Mouse (Mus musculus): ENCODE data around the gene Snrpf. TPM values are rescaled to one million over a fixed set of nuclear protein-coding genes. Genes with fewer than 3 reads are reported as not detected.

Snrpf gene
- total and polyA plus RNA-seq, 3 experiments, result 144 to 186 (median 184) TPM

GRCm38 (mm10) chr10:93575960-93576359 is 13.5 kb downstream of the Snrpf start:
- Histone ChIP-seq H3K79me2 (replicated peaks; ENCODE audit: control insufficient read depth, extremely low read depth, insufficient read depth, poor library complexity, severe bottlenecking) (no peaks in the 10 kb centered on the region), H3K4me1 (ENCODE audit: control insufficient read depth in 1 of 2, insufficient read depth in 2 of 2) (peaks cover 16 to 23% of the 10 kb centered on the region in 2 experiments), H3K4me3 (replicated peaks in 1 of 3; ENCODE audit: low read depth in 2 of 3, low read length in 2 of 3, poor library complexity in 1 of 3) (no peak overlapping the region), H3K27ac (ENCODE audit: insufficient read depth, low read depth) (no peak overlapping the region), H3K9ac (ENCODE audit: insufficient read depth, low read depth) (peak overlapping the region; percentile 21; the same call in 1 of the 2 replicates), H3K36me3 (replicated peaks in 1 of 2; ENCODE audit: control insufficient read depth in 1 of 2, insufficient read depth in 1 of 2, low read length in 1 of 2) (peaks cover 6 to 57% of the 10 kb centered on the region in 2 experiments), H3K27me3 (replicated peaks) (no peaks in the 10 kb centered on the region), H3K9me3 (replicated peaks; ENCODE audit: low read length) (no peaks in the 10 kb centered on the region), H3K4me2 (ENCODE audit: insufficient read depth, low read depth, poor library complexity, severe bottlenecking) (0 out of 2 replicates have a peak overlapping the region, but pooled peaks have one; percentile 16)
- TF ChIP-seq POLR2AphosphoS2 (IDR thresholded peaks at IDR 0.05; ENCODE audit: low read depth, low read length) (no peak), RAD21 (IDR thresholded peaks at IDR 0.05; ENCODE audit: low read depth, low read length) (no peak), MXI1 (IDR thresholded peaks at IDR 0.05; ENCODE audit: low read depth, low read length) (no peak), USF2 (conservative IDR thresholded peaks at IDR 0.05; ENCODE audit: low read depth, low read length) (no peak), RCOR1 (conservative IDR thresholded peaks at IDR 0.05; ENCODE audit: low read depth, low read length) (no peak), POLR2A (IDR thresholded peaks at IDR 0.05; ENCODE audit: low read depth, low read length) (no peak), NELFE (IDR thresholded peaks at IDR 0.05; ENCODE audit: low read depth, low read length) (no peak), CTCF (conservative IDR thresholded peaks at IDR 0.05 in 1 of 2, IDR thresholded peaks at IDR 0.05 in 1 of 2; ENCODE audit: low read depth in 2 of 2, low read length in 2 of 2) (no peak), CHD2 (IDR thresholded peaks at IDR 0.05; ENCODE audit: low read length) (no peak), IRF4 (IDR thresholded peaks at IDR 0.05; ENCODE audit: low read depth, low read length) (peak; percentile 82), TBP (conservative IDR thresholded peaks at IDR 0.05; ENCODE audit: low read depth, low read length) (no peak), SIN3A (IDR thresholded peaks at IDR 0.05; ENCODE audit: low read length) (no peak), JUN (IDR thresholded peaks at IDR 0.05; ENCODE audit: insufficient read depth, low read depth, low read length) (no peak), ZNF384 (IDR thresholded peaks at IDR 0.05; ENCODE audit: low read depth, low read length) (no peak), TCF12 (IDR thresholded peaks at IDR 0.05; ENCODE audit: low read depth, low read length) (peak; percentile 30; the same call in 1 of the 2 replicates), NRF1 (IDR thresholded peaks at IDR 0.05; ENCODE audit: low read depth, low read length) (no peak), ETS1 (conservative IDR thresholded peaks at IDR 0.05; ENCODE audit: low read depth, low read length) (no peak), UBTF (IDR thresholded peaks at IDR 0.05; ENCODE audit: low read depth, low read length) (no peak), PAX5 (IDR thresholded peaks at IDR 0.05; ENCODE audit: low read length) (no peak), KAT2A (IDR thresholded peaks at IDR 0.05; ENCODE audit: insufficient replicate concordance, low read length) (no peak), E2F4 (IDR thresholded peaks at IDR 0.05; ENCODE audit: insufficient replicate concordance, low read depth, low read length) (no peak), MEF2A (IDR thresholded peaks at IDR 0.05; ENCODE audit: borderline replicate concordance, low read depth, low read length) (peak; percentile 38; the same call in 1 of the 2 replicates), MAFK (IDR thresholded peaks at IDR 0.05; ENCODE audit: insufficient replicate concordance, low read length) (no peak), EP300 (IDR thresholded peaks at IDR 0.05; ENCODE audit: low read length) (peak; percentile 71), ELF1 (IDR thresholded peaks at IDR 0.05; ENCODE audit: low read depth, low read length) (no peak), ZMIZ1 (IDR thresholded peaks at IDR 0.05; ENCODE audit: low read depth, low read length) (no peak)
- dilution Hi-C loops (cut with MboI; ENCODE audit: extremely low pct_ligation_motif_present, extremely low pct_unique_long_range_greater_than_20kb, low sequenced_read_pairs), result no loop called here
- no peak for DNase-seq (ENCODE audit: extremely low read depth)
- in situ Hi-C loops (cut with MboI; ENCODE audit: low pct_ligation_motif_present, low pct_unique_long_range_greater_than_20kb, low sequenced_read_pairs), result loop anchor here (5.0 to 25.0 kb wide), 3 partner anchors 34 to 514 kb away; partner anchors contain the start of genes Amdhd1 and Ccdc38
